Mouse (Mus musculus) midbrain, postnatal 0 days (tissue): Measurements from ENCODE around the gene Tbxa2r. TPM values are rescaled to one million over a fixed set of nuclear protein-coding genes. Genes with fewer than 3 reads are reported as not detected.

Experiments
- ATAC-seq: fragments of 200-750 bp; cut with Nextera tagmentation; 2 replicates; pipeline ENCODE4 v1.8.0; 2017; ENCODE audit warnings: moderate number of reproducible peaks, mild to moderate bottlenecking, moderate TSS enrichment, moderate library complexity; ENCODE audit not compliant: low FRiP score
- DNase-seq: peaks from one replicate; pipeline ENCODE4 v3.0.0-alpha.2; 2015; ENCODE audit warnings: low spot score
- H3K27ac ChIP-seq: fragments of 300-500 bp; sonication (generic); 2 replicates; pipeline ENCODE4 v1.5.1; 2014; ENCODE audit warnings: low read depth, mild to moderate bottlenecking, low read length, mixed read lengths
- H3K27me3 ChIP-seq: fragments of 300-500 bp; sonication (generic); 2 replicates; pipeline ENCODE4 v1.6.1; 2014; ENCODE audit warnings: low read length, control low read depth, mixed read lengths; ENCODE audit not compliant: insufficient read depth
- H3K36me3 ChIP-seq: fragments of 300-500 bp; sonication (generic); 2 replicates; pipeline ENCODE4 v1.6.1; 2014; ENCODE audit warnings: low read length, control low read depth, mixed read lengths; ENCODE audit not compliant: insufficient read depth
- H3K4me1 ChIP-seq: fragments of 300-500 bp; sonication (generic); 2 replicates; pipeline ENCODE4 v1.6.1; 2014; ENCODE audit warnings: mild to moderate bottlenecking, control low read depth, antibody characterized with exemption, low read length, mixed read lengths; ENCODE audit not compliant: insufficient read depth
- H3K4me2 ChIP-seq: fragments of 300-500 bp; sonication (generic); 2 replicates; pipeline ENCODE4 v1.6.1; 2014; ENCODE audit warnings: low read depth, mild to moderate bottlenecking, low read length, mixed read lengths; ENCODE audit not compliant: poor library complexity, severe bottlenecking
- H3K4me3 ChIP-seq: fragments of 300-500 bp; sonication (generic); 2 replicates; pipeline ENCODE4 v1.5.1; 2014; ENCODE audit warnings: low read depth, mild to moderate bottlenecking, low read length, moderate library complexity
- H3K9ac ChIP-seq: fragments of 300-500 bp; sonication (generic); replicated peaks from 2 replicates; pipeline ENCODE4 v1.6.1; 2014; ENCODE audit warnings: mild to moderate bottlenecking, low read length, moderate library complexity, mixed read lengths; ENCODE audit not compliant: poor library complexity, severe bottlenecking
- H3K9me3 ChIP-seq: fragments of 300-500 bp; sonication (generic); 2 replicates; pipeline ENCODE4 v1.6.1; 2016; ENCODE audit warnings: low read length, control low read depth
- CTCF ChIP-seq: IDR thresholded peaks from 2 replicates; pipeline ENCODE4 v1.5.1; 2016; ENCODE audit warnings: antibody characterized with exemption, mild to moderate bottlenecking
- WGBS: fragments of 180-500 bp; shearing (Covaris S2); extraction: QIAGEN DNeasy Blood & Tissue Kit; methylation state at CpG from one replicate; pipeline ENCODE4 v1.1.7; 2014; 5-methylcytosine and 5-hydroxymethylcytosine counted together
- polyA plus RNA-seq: library from polyadenylated mRNA; unstranded; fragments of >200 nt; fragmentation: Nextera tagmentation; extraction: Ambion mirVana; gene quantifications from 2 replicates; pipeline ENCODE4 v1.2.1, GENCODE M21; 2015
- total RNA-seq: library from RNA; depleted of rRNA; stranded (reverse); fragments of >200 nt; gene quantifications from 2 replicates; pipeline ENCODE4 v1.2.3, GENCODE M21; 2014

The Tbxa2r gene
- total and polyA plus RNA-seq, 2 experiments from 2014 or later: 3.8 to 7.0 TPM

GRCm38 (mm10) chr10:81335393-81336340 is 7.1 kb downstream of the Tbxa2r start:
- no peak overlapping the region for H3K4me2 ChIP-seq
- H3K9me3 ChIP-seq: no peaks in the 10 kb centered on the region
- WGBS: 35% methylated on average over 16 of the region's 19 CpGs
- no peak overlapping the region for H3K27ac ChIP-seq
- DNase-seq (no peak), ATAC-seq (no peak)
- TF ChIP-seq CTCF: no peak
- no peak overlapping the region for H3K4me3 ChIP-seq
- H3K27me3 ChIP-seq: peaks cover 11% of the 10 kb centered on the region
- no peaks in the 10 kb centered on the region for H3K36me3 ChIP-seq
- no peaks in the 10 kb centered on the region for H3K4me1 ChIP-seq
- 0 out of 2 replicates have a peak overlapping the region, but pooled peaks have one; percentile 8 for H3K9ac ChIP-seq

- peaks cover 15% of the 10 kb centered on the region for H3K27me3 ChIP-seq
- no peak overlapping the region for H3K27ac ChIP-seq
- WGBS: 99% methylated on average over 4 of the region's 4 CpGs
- no peaks in the 10 kb centered on the region for H3K36me3 ChIP-seq
- H3K9ac ChIP-seq: no peak overlapping the region
- H3K9me3 ChIP-seq: no peaks in the 10 kb centered on the region
- DNase-seq: no peak
- ATAC-seq: no peak
- no peak overlapping the region for H3K4me2 ChIP-seq
- no peaks in the 10 kb centered on the region for H3K4me1 ChIP-seq
- no peak overlapping the region for H3K4me3 ChIP-seq
- no peak for TF ChIP-seq CTCF
Measured at GRCm38 (mm10) chr10:81336558-81336957, 8.0 kb downstream of the Tbxa2r start.

GRCm38 (mm10) chr10:81340551-81341332 is 12.2 kb downstream of the Tbxa2r start:
- no peaks in the 10 kb centered on the region for H3K9me3 ChIP-seq
- peaks cover 32% of the 10 kb centered on the region for H3K27me3 ChIP-seq
- H3K36me3 ChIP-seq: no peaks in the 10 kb centered on the region
- no peak overlapping the region for H3K9ac ChIP-seq
- no peak for TF ChIP-seq CTCF
- DNase-seq: no peak
- H3K4me2 ChIP-seq: no peak overlapping the region
- 44% methylated on average over 17 of the region's 17 CpGs for WGBS
- no peaks in the 10 kb centered on the region for H3K4me1 ChIP-seq
- ATAC-seq: no peak
- H3K27ac ChIP-seq: no peak overlapping the region
- H3K4me3 ChIP-seq: no peak overlapping the region

- no peak overlapping the region for H3K4me2 ChIP-seq
- ATAC-seq: no peak
- 38% methylated on average over 16 of the region's 16 CpGs for WGBS
- no peak for DNase-seq
- H3K4me1 ChIP-seq: no peaks in the 10 kb centered on the region
- peak; percentile 74 for TF ChIP-seq CTCF
- no peaks in the 10 kb centered on the region for H3K9me3 ChIP-seq
- H3K4me3 ChIP-seq: no peak overlapping the region
- H3K9ac ChIP-seq: no peak overlapping the region
- H3K36me3 ChIP-seq: no peaks in the 10 kb centered on the region
- H3K27me3 ChIP-seq: peaks cover 32% of the 10 kb centered on the region
- no peak overlapping the region for H3K27ac ChIP-seq
Measured at GRCm38 (mm10) chr10:81341333-81341949, 12.9 kb downstream of the Tbxa2r start.

- Histone ChIP-seq H3K4me2 (peak within 1 kb of the TSS; percentile 77), H3K9me3 (no peaks in the 10 kb centered on the region), H3K4me3 (peak within 1 kb of the TSS; percentile 43), H3K36me3 (no peaks in the 10 kb centered on the region), H3K4me1 (no peaks in the 10 kb centered on the region), H3K27ac (no peak within 1 kb of the TSS), H3K9ac (peak within 1 kb of the TSS; percentile 50; the same call in 1 of the 2 replicates), H3K27me3 (peaks cover 32% of the 10 kb centered on the region)
- TF ChIP-seq CTCF: no peak
- WGBS: 7% methylated on average over 44 of the region's 67 CpGs
- no peak for DNase-seq
- no peak for ATAC-seq
Measured at GRCm38 (mm10) chr10:81342686-81343505, 14.4 kb downstream of the Tbxa2r start, which contains the start of gene Gipc3. TSS of gene Gipc3 (minus strand) at chr10:81343266.
